In the genomic region with DNA sequence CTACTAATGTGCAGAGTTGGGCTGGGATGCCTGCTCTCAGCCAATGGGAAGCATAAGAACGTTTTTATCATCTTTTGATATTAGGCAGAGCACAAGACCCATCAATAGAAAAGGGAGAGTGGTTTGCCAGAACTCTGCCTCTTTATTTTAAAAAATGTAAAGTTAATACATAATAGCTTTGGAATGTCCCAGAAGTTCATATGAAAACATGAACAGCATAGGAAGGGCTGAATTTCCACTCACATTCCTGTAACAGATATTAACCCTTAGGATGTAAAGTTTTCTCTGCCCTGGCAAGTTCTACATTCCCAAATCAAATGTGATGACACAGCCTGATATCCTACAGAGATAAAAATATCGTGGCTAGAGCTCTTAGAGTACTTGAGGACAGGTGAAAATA, we compare ENCODE assay signal across 27 mouse cellular contexts. TPM values are rescaled to one million over a fixed set of nuclear protein-coding genes. Genes with fewer than 3 reads are reported as not detected.
DNase-seq lines count a peak whose midpoint lies in the region; ATAC-seq and TF ChIP-seq lines count a peak whose summit lies in the region.
"Had no signal": no experiment of that assay in that cellular context is flagged by ENCODE, and none has a peak within 500 bp of the region (broad histone marks: within the 10 kb centered on the region; RNA-seq: fewer than 3 reads in every experiment).

No protein-coding gene starts in this region.

- WGBS in embryonic facial prominence, embryonic 14.5 days, result 40% methylated on average over 2 of the region's 2 CpGs
- 73% methylated on average over 2 of the region's 2 CpGs for WGBS in embryonic facial prominence, embryonic 10.5 days
- WGBS in kidney, postnatal 0 days, result 42% methylated on average over 2 of the region's 2 CpGs
- 41% methylated on average over 2 of the region's 2 CpGs for WGBS in stomach, embryonic 14.5 days
- WGBS in stomach, postnatal 0 days, result 37% methylated on average over 2 of the region's 2 CpGs

- H3K27ac ChIP-seq in embryonic facial prominence, embryonic 14.5 days (replicated peaks; ENCODE audit: low read depth, low read length), result peak overlapping the region; percentile 50; the same call in 1 of the 2 replicates
- H3K27ac ChIP-seq in embryonic facial prominence, embryonic 10.5 days (replicated peaks), result no peak overlapping the region
- no peak overlapping the region for H3K27ac ChIP-seq in kidney, postnatal 0 days
- no peak overlapping the region for H3K27ac ChIP-seq in stomach, embryonic 14.5 days (ENCODE audit: low read length)
- H3K27ac ChIP-seq in stomach, postnatal 0 days (replicated peaks), result no peak overlapping the region
- H3K27ac ChIP-seq: hindbrain, embryonic 12.5 days; liver, embryonic 15.5 days; macrophage; midbrain, embryonic 15.5 days; neural tube, embryonic 12.5 days had no signal

- no peaks in the 10 kb centered on the region for H3K27me3 ChIP-seq in embryonic facial prominence, embryonic 14.5 days (replicated peaks; ENCODE audit: control insufficient read depth, insufficient read depth, low read length)
- no peaks in the 10 kb centered on the region for H3K27me3 ChIP-seq in embryonic facial prominence, embryonic 10.5 days (replicated peaks; ENCODE audit: low read depth, poor library complexity, severe bottlenecking)
- H3K27me3 ChIP-seq in kidney, postnatal 0 days (ENCODE audit: insufficient read depth, low read length), result no peaks in the 10 kb centered on the region
- no peaks in the 10 kb centered on the region for H3K27me3 ChIP-seq in stomach, embryonic 14.5 days (ENCODE audit: control insufficient read depth, insufficient read depth, low read length)
- H3K27me3 ChIP-seq in stomach, postnatal 0 days (ENCODE audit: control insufficient read depth, insufficient read depth, low read length), result no peaks in the 10 kb centered on the region
- H3K27me3 ChIP-seq: hindbrain, embryonic 12.5 days; limb, embryonic 13.5 days; liver, embryonic 15.5 days; midbrain, embryonic 15.5 days; neural tube, embryonic 12.5 days had no signal

- no peak overlapping the region for H3K9ac ChIP-seq in embryonic facial prominence, embryonic 14.5 days (ENCODE audit: low read depth, low read length)
- H3K9ac ChIP-seq in kidney, postnatal 0 days (ENCODE audit: low read depth, low read length), result no peak overlapping the region
- H3K9ac ChIP-seq in stomach, embryonic 14.5 days (replicated peaks; ENCODE audit: low read depth, low read length), result no peak overlapping the region
- no peak overlapping the region for H3K9ac ChIP-seq in stomach, postnatal 0 days (ENCODE audit: low read length)
- H3K9ac ChIP-seq: forebrain, postnatal 0 days; hindbrain, embryonic 12.5 days; limb, embryonic 13.5 days; liver, embryonic 15.5 days; midbrain, embryonic 15.5 days; neural tube, embryonic 12.5 days had no signal

- ATAC-seq in embryonic facial prominence, embryonic 14.5 days (ENCODE audit: low read depth), result peak; percentile 10; the same call in 1 of the 2 replicates
- no peak for ATAC-seq in kidney, postnatal 0 days (replicated peaks; ENCODE audit: low FRiP score, low read depth)
- peak; percentile 42; the same call in 1 of the 2 replicates for ATAC-seq in stomach, embryonic 14.5 days (ENCODE audit: insufficient number of reproducible peaks, insufficient read depth, low FRiP score, low read depth)
- ATAC-seq in stomach, postnatal 0 days (ENCODE audit: low FRiP score, low TSS enrichment), result no peak
- ATAC-seq: forebrain, postnatal 0 days; midbrain, embryonic 15.5 days had no signal

- no peak for TF ChIP-seq EP300 in stomach, postnatal 0 days (optimal IDR thresholded peaks at IDR 0.05)

- DNase-seq in embryonic facial prominence, embryonic 14.5 days (ENCODE audit: low spot score), result peak; percentile 62
- no peak for DNase-seq in embryonic facial prominence, embryonic 10.5 days (ENCODE audit: low spot score)
- peak; percentile 37 for DNase-seq in kidney, postnatal 0 days (ENCODE audit: low spot score)
- DNase-seq in kidney, postnatal 4 days, result no peak
- DNase-seq in stomach, postnatal 0 days (ENCODE audit: low spot score), result no peak
- no peak for DNase-seq in retina, postnatal 1 day
- DNase-seq: adrenal gland, postnatal 25 days; cerebellum, adult 11 months; cerebellum, adult 9-11 months; forebrain, postnatal 0 days; gastrocnemius, postnatal 14 days; heart, adult 18-20 months; heart, postnatal 10 days; kidney, adult 8-10 months; kidney, postnatal 14 days; layer of hippocampus, postnatal 36 days; right cerebral cortex, postnatal 25 days; spleen, adult 18-20 months; thymus, adult 18-20 months; thymus, postnatal 36 days had no signal

- TF ChIP-seq CTCF in kidney, postnatal 0 days (IDR thresholded peaks at IDR 0.05; ENCODE audit: low read depth), result no peak
- TF ChIP-seq CTCF in stomach, postnatal 0 days (IDR thresholded peaks at IDR 0.05; ENCODE audit: low read depth), result no peak

- H3K9me3 ChIP-seq in embryonic facial prominence, embryonic 14.5 days (ENCODE audit: control insufficient read depth, low read length), result no peaks in the 10 kb centered on the region
- H3K9me3 ChIP-seq in embryonic facial prominence, embryonic 10.5 days, result no peaks in the 10 kb centered on the region
- no peaks in the 10 kb centered on the region for H3K9me3 ChIP-seq in kidney, postnatal 0 days (replicated peaks; ENCODE audit: low read length)
- no peaks in the 10 kb centered on the region for H3K9me3 ChIP-seq in stomach, embryonic 14.5 days (ENCODE audit: control insufficient read depth, low read depth, low read length)
- H3K9me3 ChIP-seq in stomach, postnatal 0 days (ENCODE audit: control insufficient read depth, low read length), result no peaks in the 10 kb centered on the region
- H3K9me3 ChIP-seq: hindbrain, embryonic 12.5 days; limb, embryonic 13.5 days; liver, embryonic 15.5 days; midbrain, embryonic 15.5 days; neural tube, embryonic 12.5 days had no signal

- no peaks in the 10 kb centered on the region for H3K36me3 ChIP-seq in embryonic facial prominence, embryonic 14.5 days (ENCODE audit: control insufficient read depth, insufficient read depth, low read length)
- H3K36me3 ChIP-seq in embryonic facial prominence, embryonic 10.5 days (replicated peaks), result no peaks in the 10 kb centered on the region
- H3K36me3 ChIP-seq in kidney, postnatal 0 days (ENCODE audit: insufficient read depth, low read length), result no peaks in the 10 kb centered on the region
- no peaks in the 10 kb centered on the region for H3K36me3 ChIP-seq in stomach, embryonic 14.5 days (ENCODE audit: control insufficient read depth, insufficient read depth, low read length)
- H3K36me3 ChIP-seq in stomach, postnatal 0 days (ENCODE audit: control insufficient read depth, insufficient read depth, low read length), result no peaks in the 10 kb centered on the region
- H3K36me3 ChIP-seq: hindbrain, embryonic 12.5 days; limb, embryonic 13.5 days; liver, embryonic 15.5 days; midbrain, embryonic 15.5 days; neural tube, embryonic 12.5 days had no signal

- no peak overlapping the region for H3K4me2 ChIP-seq in embryonic facial prominence, embryonic 14.5 days (ENCODE audit: low read depth, low read length)
- no peak overlapping the region for H3K4me2 ChIP-seq in kidney, postnatal 0 days (ENCODE audit: low read length)
- no peak overlapping the region for H3K4me2 ChIP-seq in stomach, embryonic 14.5 days (replicated peaks; ENCODE audit: low read depth, low read length)
- H3K4me2 ChIP-seq in stomach, postnatal 0 days (replicated peaks; ENCODE audit: low read depth), result no peak overlapping the region
- H3K4me2 ChIP-seq: hindbrain, embryonic 12.5 days; limb, embryonic 13.5 days; liver, embryonic 15.5 days; midbrain, embryonic 15.5 days; neural tube, embryonic 12.5 days had no signal

- peaks cover 15% of the 10 kb centered on the region for H3K4me1 ChIP-seq in embryonic facial prominence, embryonic 14.5 days (ENCODE audit: control insufficient read depth, insufficient read depth, low read length)
- H3K4me1 ChIP-seq in embryonic facial prominence, embryonic 10.5 days, result peaks cover 14% of the 10 kb centered on the region
- no peaks in the 10 kb centered on the region for H3K4me1 ChIP-seq in kidney, postnatal 0 days (replicated peaks; ENCODE audit: insufficient read depth, low read length)
- H3K4me1 ChIP-seq in stomach, embryonic 14.5 days (ENCODE audit: control insufficient read depth, insufficient read depth, low read length), result 0 out of 2 replicates have a peak, but pooled peaks cover 4% of the 10 kb centered on the region
- no peaks in the 10 kb centered on the region for H3K4me1 ChIP-seq in stomach, postnatal 0 days (replicated peaks; ENCODE audit: control insufficient read depth, insufficient read depth)
- H3K4me1 ChIP-seq: hindbrain, embryonic 12.5 days; liver, embryonic 15.5 days; midbrain, embryonic 15.5 days; neural tube, embryonic 12.5 days had no signal

- H3K4me3 ChIP-seq in embryonic facial prominence, embryonic 14.5 days (ENCODE audit: low read depth, low read length), result no peak overlapping the region
- H3K4me3 ChIP-seq in embryonic facial prominence, embryonic 10.5 days, result no peak overlapping the region
- no peak overlapping the region for H3K4me3 ChIP-seq in kidney, postnatal 0 days (replicated peaks; ENCODE audit: low read depth, low read length)
- H3K4me3 ChIP-seq in stomach, embryonic 14.5 days (ENCODE audit: low read depth, low read length), result no peak overlapping the region
- H3K4me3 ChIP-seq in stomach, postnatal 0 days (ENCODE audit: low read depth, low read length), result no peak overlapping the region
- H3K4me3 ChIP-seq: hindbrain, embryonic 12.5 days; limb, embryonic 13.5 days; liver, embryonic 15.5 days; midbrain, embryonic 15.5 days; neural tube, embryonic 12.5 days had no signal

RNA-seq across cellular contexts. Expression of gene Erbin, which starts 42.8 kb away (rescaled TPM):
- polyA plus RNA-seq in embryonic facial prominence, embryonic 14.5 days (2014; fragmentation: Nextera tagmentation; extraction: Ambion mirVana), result 33.9 and 35.3 TPM in 2 replicates
- 13.6 and 16.6 TPM in 2 replicates for polyA plus RNA-seq in embryonic facial prominence, embryonic 10.5 days (2016; fragmentation: Nextera tagmentation; extraction: Ambion mirVana)
- 24.7 and 25.9 TPM in 2 replicates for polyA plus RNA-seq in kidney, postnatal 0 days (2015; fragmentation: Nextera tagmentation; extraction: Ambion mirVana)
- polyA plus RNA-seq in stomach, embryonic 14.5 days (2014; fragmentation: Nextera tagmentation; extraction: Ambion mirVana), result 39.8 and 41.3 TPM in 2 replicates
- polyA plus RNA-seq in stomach, postnatal 0 days (2015; fragmentation: Nextera tagmentation; extraction: Ambion mirVana), result 15.7 and 16.1 TPM in 2 replicates

Comparison
In these comparisons a context has a peak if more than half of its experiments do, and no peak if none do; other contexts are left out.
1. ATAC-seq: peak in embryonic facial prominence, embryonic 14.5 days (single experiment) and stomach, embryonic 14.5 days (single experiment); none in kidney, postnatal 0 days (single experiment) and stomach, postnatal 0 days (single experiment).
2. DNase-seq: peak in embryonic facial prominence, embryonic 14.5 days (single experiment) and kidney, postnatal 0 days (single experiment); none in embryonic facial prominence, embryonic 10.5 days (single experiment), kidney, postnatal 4 days (0 of 2), stomach, postnatal 0 days (single experiment) and retina, postnatal 1 day (single experiment).